Mouse (Mus musculus) cerebellum, adult 2 months (tissue): ENCODE results near the gene Ccdc162.

Experiments used
- CTCF ChIP-seq: fragments of 200-500 bp; IDR thresholded peaks from 2 replicates; pipeline ENCODE4 v1.5.1; 2011; ENCODE audit warnings: low read depth, mild to moderate bottlenecking, control low read depth, low read length, moderate library complexity, borderline replicate concordance; ENCODE audit not compliant: insufficient read depth
- POLR2A ChIP-seq: fragments of 200-500 bp; IDR thresholded peaks from 2 replicates; pipeline ENCODE4 v1.6.1; 2011; ENCODE audit warnings: low read length, control low read depth, borderline replicate concordance; ENCODE audit not compliant: insufficient read depth

GRCm38 (mm10) chr10:41699669-41700068 lies 16.8 kb downstream of the Ccdc162 start:
- TF ChIP-seq POLR2A, result no peak
- no peak for TF ChIP-seq CTCF
